Mouse (Mus musculus): ENCODE measurements around the gene Fam83b.

Fam83b gene

GRCm38 (mm10) chr9:76566515-76567280 lies at the start of gene Fam83b:
Gene Fam83b, minus strand, starts transcription at chr9:76567116.
- DNase-seq (ENCODE audit: low read depth) = no peak

- DNase-seq (ENCODE audit: low read depth) = no peak
Measured at GRCm38 (mm10) chr9:76614165-76614564, 47.2 kb upstream of the Fam83b start.

GRCm38 (mm10) chr9:76603744-76604143 lies 36.8 kb upstream of the Fam83b start:
- DNase-seq (ENCODE audit: low read depth) = no peak

- DNase-seq (ENCODE audit: low read depth) = no peak
Measured at GRCm38 (mm10) chr9:76602874-76603273, 36.0 kb upstream of the Fam83b start.

GRCm38 (mm10) chr9:76597395-76597794 lies 30.5 kb upstream of the Fam83b start:
- DNase-seq (ENCODE audit: low read depth) = no peak

GRCm38 (mm10) chr9:76593841-76594240 lies 26.9 kb upstream of the Fam83b start:
- no peak for DNase-seq (ENCODE audit: low read depth)

- DNase-seq (ENCODE audit: low read depth) = no peak
Measured at GRCm38 (mm10) chr9:76583943-76584342, 17.0 kb upstream of the Fam83b start.

GRCm38 (mm10) chr9:76581966-76582365 lies 15.1 kb upstream of the Fam83b start:
- no peak for DNase-seq (ENCODE audit: low read depth)

GRCm38 (mm10) chr9:76567281-76567655 lies 352 bp upstream of the Fam83b start:
- DNase-seq (ENCODE audit: low read depth) = no peak

- DNase-seq (ENCODE audit: low read depth) = no peak
Measured at GRCm38 (mm10) chr9:76565656-76566055, 1.3 kb downstream of the Fam83b start.

GRCm38 (mm10) chr9:76564071-76564470 lies 2.8 kb downstream of the Fam83b start:
- DNase-seq (ENCODE audit: low read depth) = no peak

GRCm38 (mm10) chr9:76562794-76563193 lies 4.1 kb downstream of the Fam83b start:
- no peak for DNase-seq (ENCODE audit: low read depth)

GRCm38 (mm10) chr9:76559240-76559639 lies 7.7 kb downstream of the Fam83b start:
- no peak for DNase-seq (ENCODE audit: low read depth)

GRCm38 (mm10) chr9:76553758-76554157 lies 13.2 kb downstream of the Fam83b start:
- DNase-seq (ENCODE audit: low read depth) = no peak

- DNase-seq (ENCODE audit: low read depth) = no peak
Measured at GRCm38 (mm10) chr9:76553115-76553514, 13.8 kb downstream of the Fam83b start.

- DNase-seq (ENCODE audit: low read depth) = no peak
Measured at GRCm38 (mm10) chr9:76546714-76547113, 20.2 kb downstream of the Fam83b start.

GRCm38 (mm10) chr9:76540684-76541083 lies 26.2 kb downstream of the Fam83b start:
- no peak for DNase-seq (ENCODE audit: low read depth)

- no peak for DNase-seq (ENCODE audit: low read depth)
Measured at GRCm38 (mm10) chr9:76539953-76540621, 26.8 kb downstream of the Fam83b start.

GRCm38 (mm10) chr9:76539271-76539670 lies 27.6 kb downstream of the Fam83b start:
- no peak for DNase-seq (ENCODE audit: low read depth)

GRCm38 (mm10) chr9:76536032-76536431 lies 30.9 kb downstream of the Fam83b start:
- no peak for DNase-seq (ENCODE audit: low read depth)

- no peak for DNase-seq (ENCODE audit: low read depth)
Measured at GRCm38 (mm10) chr9:76532403-76532802, 34.5 kb downstream of the Fam83b start.

GRCm38 (mm10) chr9:76531368-76531767 lies 35.5 kb downstream of the Fam83b start:
- DNase-seq (ENCODE audit: low read depth) = no peak

GRCm38 (mm10) chr9:76525592-76525991 lies 41.3 kb downstream of the Fam83b start:
- DNase-seq (ENCODE audit: low read depth) = no peak

GRCm38 (mm10) chr9:76523075-76523474 lies 43.8 kb downstream of the Fam83b start:
- DNase-seq (ENCODE audit: low read depth) = no peak

Data from c-Kit-positive CD71-negative TER-119-negative erythroid progenitor cells, embryonic 14.5 days (primary cell).